Mouse (Mus musculus): Measurements from ENCODE around the gene Fam178b. TPM values are rescaled to one million over a fixed set of nuclear protein-coding genes. Genes with fewer than 3 reads are reported as not detected.
A peak's percentile ranks its signal among the peaks of the same experiment; 100 is the strongest.

The Fam178b gene
- polyA plus RNA-seq, 1 experiment from 2014 or later: not detected

- ATAC-seq (ENCODE audit: low FRiP score, low read depth): no peak
- Histone ChIP-seq H3K4me2 (no peak overlapping the region), H3K27me3 (no peaks in the 10 kb centered on the region), H3K36me3 (no peaks in the 10 kb centered on the region), H3K4me1 (replicated peaks) (peaks cover 11% of the 10 kb centered on the region), H3K9ac (no peak overlapping the region), H3K9me3 (no peaks in the 10 kb centered on the region), H3K4me3 (no peak overlapping the region), H3K27ac (replicated peaks) (no peak overlapping the region)
- WGBS: 94% methylated on average over 10 of the region's 10 CpGs
Observed at GRCm38 (mm10) chr1:36613374-36613895, 69.5 kb downstream of the Fam178b start.

- no peak overlapping the region for H3K4me2 ChIP-seq
- no peaks in the 10 kb centered on the region for H3K9me3 ChIP-seq
- ATAC-seq (ENCODE audit: low FRiP score, low read depth): no peak
- no peak overlapping the region for H3K27ac ChIP-seq (replicated peaks)
- no peak overlapping the region for H3K9ac ChIP-seq
- peaks cover 11% of the 10 kb centered on the region for H3K4me1 ChIP-seq (replicated peaks)
- H3K27me3 ChIP-seq: no peaks in the 10 kb centered on the region
- H3K36me3 ChIP-seq: no peaks in the 10 kb centered on the region
- WGBS: 73% methylated on average over 6 of the region's 6 CpGs
- H3K4me3 ChIP-seq: no peak overlapping the region
Observed at GRCm38 (mm10) chr1:36612362-36612761, 70.6 kb downstream of the Fam178b start.

DNA sequence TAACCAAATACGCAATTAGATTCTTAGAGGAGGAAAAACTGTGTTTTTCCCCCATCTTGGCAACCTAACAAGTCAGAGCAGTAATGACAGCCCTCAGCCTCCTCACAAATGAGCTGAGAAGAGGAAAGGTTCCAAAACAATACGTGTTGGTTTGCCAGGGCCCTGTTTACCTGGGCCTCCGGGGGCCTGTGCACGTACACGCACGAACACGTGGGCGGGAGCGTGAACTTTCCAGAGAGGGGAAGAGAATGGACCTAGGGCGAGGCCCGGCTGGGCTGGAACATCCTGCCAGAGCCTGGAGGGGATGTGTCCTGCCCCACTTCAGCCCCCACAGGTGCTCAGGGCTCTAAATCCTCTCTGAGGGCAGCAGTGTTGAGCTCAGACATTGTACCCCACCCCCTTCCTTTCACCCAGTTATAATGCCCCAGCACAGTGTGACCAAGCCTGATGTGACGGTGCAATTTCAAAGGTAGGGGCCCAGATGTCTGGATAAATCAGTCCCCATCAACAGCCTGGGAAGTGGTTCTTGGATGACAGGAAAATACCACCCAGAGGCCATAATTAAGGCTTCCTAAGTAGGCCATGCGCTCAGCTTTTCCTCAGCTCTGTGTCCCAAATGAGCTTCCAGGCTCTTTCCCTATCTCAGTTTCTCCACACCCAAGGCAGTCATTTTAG, 71.4 kb downstream of the Fam178b start:
- no peak overlapping the region for H3K4me2 ChIP-seq
- no peaks in the 10 kb centered on the region for H3K27me3 ChIP-seq
- 56% methylated on average over 13 of the region's 13 CpGs for WGBS
- no peak overlapping the region for H3K27ac ChIP-seq (replicated peaks)
- H3K4me3 ChIP-seq: no peak overlapping the region
- 0 out of 2 replicates have a peak, but pooled peaks have one; percentile 15 for ATAC-seq (ENCODE audit: low FRiP score, low read depth)
- H3K36me3 ChIP-seq: no peaks in the 10 kb centered on the region
- H3K4me1 ChIP-seq (replicated peaks): peaks cover 11% of the 10 kb centered on the region
- H3K9me3 ChIP-seq: no peaks in the 10 kb centered on the region
- no peak overlapping the region for H3K9ac ChIP-seq

DNA sequence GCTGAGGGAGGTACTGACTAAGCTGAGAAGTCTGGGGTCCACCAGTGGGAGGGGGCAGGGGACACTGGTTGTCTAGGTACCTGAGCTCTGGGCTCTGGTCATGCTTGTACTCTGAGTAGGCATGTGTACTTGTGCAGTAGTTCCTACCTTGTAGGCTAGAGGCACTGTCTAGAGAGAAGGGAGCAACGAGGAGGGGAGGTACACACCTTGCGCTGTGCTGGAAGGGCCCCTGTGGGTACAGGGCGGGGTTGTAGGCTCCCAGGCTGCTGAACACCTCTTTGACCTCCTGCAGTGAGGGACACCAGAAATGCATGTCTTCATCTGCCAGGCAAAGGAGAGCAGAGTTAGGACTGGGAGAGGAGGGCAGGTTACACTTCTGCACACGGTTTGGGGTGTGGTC, 74.8 kb downstream of the Fam178b start:
- Histone ChIP-seq H3K4me1 (replicated peaks) (peaks cover 11% of the 10 kb centered on the region), H3K4me2 (no peak overlapping the region), H3K9ac (no peak overlapping the region), H3K27ac (replicated peaks) (no peak overlapping the region), H3K27me3 (no peaks in the 10 kb centered on the region), H3K4me3 (no peak overlapping the region), H3K36me3 (no peaks in the 10 kb centered on the region), H3K9me3 (no peaks in the 10 kb centered on the region)
- WGBS: 84% methylated on average over 4 of the region's 4 CpGs
- ATAC-seq (ENCODE audit: low FRiP score, low read depth): no peak

DNA sequence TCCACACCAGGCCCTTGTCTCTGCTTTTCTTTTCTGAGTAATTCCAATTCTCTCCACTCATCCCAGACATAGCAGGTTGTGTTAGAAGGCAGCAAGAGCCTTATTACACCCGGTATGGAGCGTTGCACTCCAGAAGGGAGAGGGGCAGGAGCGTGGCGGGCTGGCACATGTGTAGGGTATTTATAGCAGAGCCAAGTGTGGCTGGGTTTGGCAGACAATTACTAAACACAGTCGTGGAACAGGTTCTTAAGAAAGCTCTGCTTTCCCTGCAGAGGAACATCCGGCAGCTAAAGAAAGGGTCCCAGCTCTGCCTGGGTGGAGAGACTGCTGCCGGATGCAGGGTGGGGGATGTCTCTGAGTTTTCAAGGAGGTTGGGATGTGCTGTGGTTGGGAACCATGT, 76.0 kb downstream of the Fam178b start:
- H3K36me3 ChIP-seq: no peaks in the 10 kb centered on the region
- ATAC-seq (ENCODE audit: low FRiP score, low read depth): no peak
- H3K4me2 ChIP-seq: no peak overlapping the region
- H3K4me1 ChIP-seq (replicated peaks): peaks cover 5% of the 10 kb centered on the region
- H3K9ac ChIP-seq: no peak overlapping the region
- no peak overlapping the region for H3K27ac ChIP-seq (replicated peaks)
- no peaks in the 10 kb centered on the region for H3K9me3 ChIP-seq
- WGBS: 67% methylated on average over 7 of the region's 7 CpGs
- no peaks in the 10 kb centered on the region for H3K27me3 ChIP-seq
- H3K4me3 ChIP-seq: no peak overlapping the region

GRCm38 (mm10) chr1:36604254-36605156, 78.5 kb downstream of the Fam178b start:
- H3K4me3 ChIP-seq: no peak overlapping the region
- no peak overlapping the region for H3K4me2 ChIP-seq
- H3K9me3 ChIP-seq: no peaks in the 10 kb centered on the region
- 81% methylated on average over 12 of the region's 12 CpGs for WGBS
- H3K9ac ChIP-seq: no peak overlapping the region
- 0 out of 2 replicates have a peak, but pooled peaks cover 4% of the 10 kb centered on the region for H3K27me3 ChIP-seq
- H3K4me1 ChIP-seq (replicated peaks): no peaks in the 10 kb centered on the region; the same call in 1 of the 2 replicates
- no peak for ATAC-seq (ENCODE audit: low FRiP score, low read depth)
- H3K36me3 ChIP-seq: no peaks in the 10 kb centered on the region
- H3K27ac ChIP-seq (replicated peaks): no peak overlapping the region

GRCm38 (mm10) chr1:36603361-36603760, 79.6 kb downstream of the Fam178b start:
- ATAC-seq (ENCODE audit: low FRiP score, low read depth): peak; percentile 67
- WGBS: 59% methylated on average over 9 of the region's 9 CpGs

DNA sequence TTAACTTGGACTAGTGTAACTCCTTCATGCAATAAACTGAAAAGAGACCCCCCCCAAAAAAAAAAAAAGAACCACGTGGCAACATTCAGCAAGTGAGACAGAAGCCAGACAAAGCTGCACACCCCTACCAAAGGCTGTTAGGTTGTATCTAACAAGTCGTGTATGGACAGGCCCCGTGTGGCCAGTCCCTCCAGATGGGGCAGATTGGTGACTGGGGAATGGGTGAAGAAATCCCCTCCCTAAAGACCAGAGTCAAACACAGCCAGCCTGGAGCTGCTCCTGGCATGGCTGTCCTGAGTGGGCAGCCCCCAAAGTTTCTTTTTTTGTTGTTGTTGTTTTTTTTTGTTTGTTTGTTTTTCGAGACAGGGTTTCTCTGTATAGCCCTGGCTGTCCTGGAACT, 80.7 kb downstream of the Fam178b start:
- 73% methylated on average over 4 of the region's 4 CpGs for WGBS
- Histone ChIP-seq H3K4me3 (no peak overlapping the region), H3K4me1 (replicated peaks) (no peaks in the 10 kb centered on the region; the same call in 1 of the 2 replicates), H3K9ac (no peak overlapping the region), H3K9me3 (no peaks in the 10 kb centered on the region), H3K27ac (replicated peaks) (no peak overlapping the region), H3K27me3 (0 out of 2 replicates have a peak, but pooled peaks cover 4% of the 10 kb centered on the region), H3K36me3 (no peaks in the 10 kb centered on the region), H3K4me2 (no peak overlapping the region)
- no peak for ATAC-seq (ENCODE audit: low FRiP score, low read depth)

More at GRCm38 (mm10) chr1:36603361-36603760, 79.6 kb downstream of the Fam178b start:
- H3K27ac ChIP-seq (replicated peaks): peak overlapping the region; percentile 34; the same call in 1 of the 2 replicates
- H3K4me2 ChIP-seq: no peak overlapping the region
- no peaks in the 10 kb centered on the region for H3K9me3 ChIP-seq
- H3K9ac ChIP-seq: no peak overlapping the region
- no peaks in the 10 kb centered on the region; the same call in 1 of the 2 replicates for H3K4me1 ChIP-seq (replicated peaks)
- H3K36me3 ChIP-seq: no peaks in the 10 kb centered on the region
- H3K4me3 ChIP-seq: no peak overlapping the region
- 0 out of 2 replicates have a peak, but pooled peaks cover 4% of the 10 kb centered on the region for H3K27me3 ChIP-seq

DNA sequence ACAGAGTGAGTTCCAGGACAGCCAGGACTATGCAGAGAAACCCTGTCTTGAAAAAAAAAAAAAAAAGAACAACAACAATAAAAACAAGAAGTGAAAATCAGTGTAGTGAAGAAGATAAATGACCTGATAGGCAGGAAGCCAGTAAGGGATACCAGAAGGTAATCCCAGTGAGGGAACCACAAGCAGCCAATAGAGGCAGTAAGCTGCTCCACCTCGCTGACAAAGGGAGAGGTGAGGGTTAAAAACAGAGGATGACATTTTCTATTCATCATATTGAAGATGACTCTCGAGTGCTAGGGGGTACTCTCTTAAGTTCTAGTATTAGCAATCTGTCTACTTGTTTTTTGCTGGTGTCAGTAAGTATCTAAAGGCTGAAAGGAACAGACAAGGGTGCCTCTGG, 84.6 kb downstream of the Fam178b start:
- ATAC-seq (ENCODE audit: low FRiP score, low read depth): no peak
- 65% methylated on average over 2 of the region's 2 CpGs for WGBS
- H3K27me3 ChIP-seq: 0 out of 2 replicates have a peak, but pooled peaks cover 4% of the 10 kb centered on the region
- H3K27ac ChIP-seq (replicated peaks): no peak overlapping the region
- no peak overlapping the region for H3K9ac ChIP-seq
- H3K4me3 ChIP-seq: no peak overlapping the region
- no peak overlapping the region for H3K4me2 ChIP-seq
- no peaks in the 10 kb centered on the region for H3K9me3 ChIP-seq
- peaks cover 12% of the 10 kb centered on the region for H3K4me1 ChIP-seq (replicated peaks)
- H3K36me3 ChIP-seq: no peaks in the 10 kb centered on the region

DNA sequence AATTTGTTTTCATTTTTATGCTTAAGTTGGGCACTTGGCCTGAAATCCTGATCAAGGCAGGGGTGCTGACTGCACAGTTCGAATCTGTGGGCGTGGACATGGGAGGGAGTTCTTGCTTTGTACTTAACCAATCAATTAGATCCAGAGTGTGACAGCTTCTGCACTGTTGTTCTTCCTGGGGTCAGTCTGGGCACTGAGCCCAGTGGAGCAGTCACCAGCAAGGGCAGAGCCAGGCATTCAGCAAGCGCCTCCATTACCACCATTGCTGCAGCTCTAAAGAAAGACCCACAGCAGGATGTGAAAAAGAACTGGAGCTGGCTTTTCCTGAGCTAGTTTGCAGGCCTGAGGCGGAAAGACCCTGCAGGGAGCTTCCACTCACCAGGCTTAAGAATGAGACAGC, 86.9 kb downstream of the Fam178b start:
- peak; percentile 88 for ATAC-seq (ENCODE audit: low FRiP score, low read depth)
- Histone ChIP-seq H3K9ac (no peak overlapping the region), H3K4me2 (peak overlapping the region; percentile 17; the same call in 1 of the 2 replicates), H3K4me3 (no peak overlapping the region), H3K36me3 (no peaks in the 10 kb centered on the region), H3K27me3 (0 out of 2 replicates have a peak, but pooled peaks cover 4% of the 10 kb centered on the region), H3K9me3 (no peaks in the 10 kb centered on the region), H3K27ac (replicated peaks) (peak overlapping the region; percentile 77), H3K4me1 (replicated peaks) (peaks cover 12% of the 10 kb centered on the region)
- WGBS: 8% methylated on average over 4 of the region's 4 CpGs

DNA sequence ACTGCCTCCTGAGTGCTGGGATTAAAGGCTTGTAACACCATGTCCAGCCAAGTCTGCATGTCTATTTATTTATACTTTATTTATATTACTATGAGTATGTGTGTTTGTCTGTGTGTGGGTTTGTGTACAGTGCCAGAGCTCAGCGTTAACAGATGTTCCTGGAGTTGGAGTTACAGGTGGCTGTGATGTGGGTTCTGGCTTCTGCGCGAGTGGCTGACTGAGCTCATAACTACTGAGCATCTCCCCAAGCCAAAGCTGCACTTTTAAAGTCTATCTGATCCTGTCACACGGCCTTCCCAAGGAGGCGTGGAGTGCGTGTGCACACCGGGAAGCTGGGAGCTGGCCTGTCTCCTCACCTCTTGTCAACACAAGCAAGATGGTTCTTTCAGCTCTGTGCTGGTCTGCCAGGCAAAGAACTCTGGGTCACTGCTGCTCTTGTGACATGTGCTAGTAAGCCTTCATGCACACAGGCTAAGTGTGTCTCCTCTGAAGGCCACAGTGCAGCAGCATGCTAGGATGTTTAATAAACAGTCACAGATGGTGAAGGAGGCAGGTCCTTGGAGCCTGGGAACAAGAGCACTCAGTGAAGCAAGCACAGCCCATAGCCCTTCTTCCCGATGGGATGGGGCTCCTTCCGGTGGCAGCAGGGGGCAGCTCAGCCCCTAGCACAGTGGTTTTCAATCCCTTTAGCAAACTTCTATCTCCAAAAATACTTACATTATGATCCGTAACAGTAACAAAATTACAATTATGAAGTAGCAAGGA, 87.6 kb downstream of the Fam178b start:
- Histone ChIP-seq H3K9me3 (no peaks in the 10 kb centered on the region), H3K27me3 (no peaks in the 10 kb centered on the region), H3K4me1 (replicated peaks) (peaks cover 16% of the 10 kb centered on the region), H3K36me3 (no peaks in the 10 kb centered on the region), H3K9ac (no peak overlapping the region), H3K4me2 (no peak overlapping the region), H3K27ac (replicated peaks) (peak overlapping the region; percentile 77), H3K4me3 (no peak overlapping the region)
- ATAC-seq (ENCODE audit: low FRiP score, low read depth): peak; percentile 60; the same call in 1 of the 2 replicates
- WGBS: 47% methylated on average over 10 of the region's 10 CpGs

Measured in hindbrain, embryonic 15.5 days (tissue).